Mouse (Mus musculus): ENCODE data around the gene Dip2c. TPM values are rescaled to one million over a fixed set of nuclear protein-coding genes. Genes with fewer than 3 reads are reported as not detected.

Dip2c gene
- polyA plus RNA-seq, 1 experiment: 4.0 TPM

- no peak for TF ChIP-seq CTCF (IDR thresholded peaks at IDR 0.05; ENCODE audit: control insufficient read depth, insufficient read depth, insufficient replicate concordance, low read depth, low read length)
- no peak for TF ChIP-seq POLR2A (IDR thresholded peaks at IDR 0.05; ENCODE audit: control insufficient read depth, low read depth, low read length)
- Histone ChIP-seq H3K4me3 (ENCODE audit: control insufficient read depth, low read depth, low read length) (no peak overlapping the region), H3K4me1 (ENCODE audit: control insufficient read depth, insufficient read depth, low read length) (no peaks in the 10 kb centered on the region), H3K36me3 (ENCODE audit: control insufficient read depth, insufficient read depth, low read length) (no peaks in the 10 kb centered on the region), H3K27me3 (ENCODE audit: control insufficient read depth, insufficient read depth, low read length) (no peaks in the 10 kb centered on the region), H3K27ac (ENCODE audit: control insufficient read depth, insufficient read depth, low read depth, low read length) (no peak overlapping the region)
Measured at GRCm38 (mm10) chr13:9660711-9661110, 384.4 kb downstream of the Dip2c start.

GRCm38 (mm10) chr13:9663593-9663992 is 387.3 kb downstream of the Dip2c start:
- Histone ChIP-seq H3K36me3 (ENCODE audit: control insufficient read depth, insufficient read depth, low read length) (no peaks in the 10 kb centered on the region), H3K27ac (ENCODE audit: control insufficient read depth, insufficient read depth, low read depth, low read length) (no peak overlapping the region), H3K4me1 (ENCODE audit: control insufficient read depth, insufficient read depth, low read length) (no peaks in the 10 kb centered on the region), H3K4me3 (ENCODE audit: control insufficient read depth, low read depth, low read length) (no peak overlapping the region), H3K27me3 (ENCODE audit: control insufficient read depth, insufficient read depth, low read length) (no peaks in the 10 kb centered on the region)
- no peak for TF ChIP-seq POLR2A (IDR thresholded peaks at IDR 0.05; ENCODE audit: control insufficient read depth, low read depth, low read length)
- TF ChIP-seq CTCF (IDR thresholded peaks at IDR 0.05; ENCODE audit: control insufficient read depth, insufficient read depth, insufficient replicate concordance, low read depth, low read length): no peak

GRCm38 (mm10) chr13:9667954-9668496 is 391.7 kb downstream of the Dip2c start:
- Histone ChIP-seq H3K4me3 (ENCODE audit: control insufficient read depth, low read depth, low read length) (no peak overlapping the region), H3K4me1 (ENCODE audit: control insufficient read depth, insufficient read depth, low read length) (no peaks in the 10 kb centered on the region), H3K36me3 (ENCODE audit: control insufficient read depth, insufficient read depth, low read length) (no peaks in the 10 kb centered on the region), H3K27ac (ENCODE audit: control insufficient read depth, insufficient read depth, low read depth, low read length) (no peak overlapping the region), H3K27me3 (ENCODE audit: control insufficient read depth, insufficient read depth, low read length) (no peaks in the 10 kb centered on the region)
- no peak for TF ChIP-seq POLR2A (IDR thresholded peaks at IDR 0.05; ENCODE audit: control insufficient read depth, low read depth, low read length)
- no peak for TF ChIP-seq CTCF (IDR thresholded peaks at IDR 0.05; ENCODE audit: control insufficient read depth, insufficient read depth, insufficient replicate concordance, low read depth, low read length)

- H3K27ac ChIP-seq (ENCODE audit: control insufficient read depth, insufficient read depth, low read depth, low read length): no peak overlapping the region
- TF ChIP-seq POLR2A (IDR thresholded peaks at IDR 0.05; ENCODE audit: control insufficient read depth, low read depth, low read length) (no peak), CTCF (IDR thresholded peaks at IDR 0.05; ENCODE audit: control insufficient read depth, insufficient read depth, insufficient replicate concordance, low read depth, low read length) (no peak)
- H3K27me3 ChIP-seq (ENCODE audit: control insufficient read depth, insufficient read depth, low read length): no peaks in the 10 kb centered on the region
- no peaks in the 10 kb centered on the region for H3K4me1 ChIP-seq (ENCODE audit: control insufficient read depth, insufficient read depth, low read length)
- no peaks in the 10 kb centered on the region for H3K36me3 ChIP-seq (ENCODE audit: control insufficient read depth, insufficient read depth, low read length)
- H3K4me3 ChIP-seq (ENCODE audit: control insufficient read depth, low read depth, low read length): no peak overlapping the region
Measured at GRCm38 (mm10) chr13:9669246-9669645, 392.9 kb downstream of the Dip2c start.

GRCm38 (mm10) chr13:9674126-9674525 is 397.8 kb downstream of the Dip2c start:
- H3K27me3 ChIP-seq (ENCODE audit: control insufficient read depth, insufficient read depth, low read length): no peaks in the 10 kb centered on the region
- H3K4me3 ChIP-seq (ENCODE audit: control insufficient read depth, low read depth, low read length): no peak overlapping the region
- H3K4me1 ChIP-seq (ENCODE audit: control insufficient read depth, insufficient read depth, low read length): no peaks in the 10 kb centered on the region
- no peak overlapping the region for H3K27ac ChIP-seq (ENCODE audit: control insufficient read depth, insufficient read depth, low read depth, low read length)
- TF ChIP-seq POLR2A (IDR thresholded peaks at IDR 0.05; ENCODE audit: control insufficient read depth, low read depth, low read length): no peak
- no peak for TF ChIP-seq CTCF (IDR thresholded peaks at IDR 0.05; ENCODE audit: control insufficient read depth, insufficient read depth, insufficient replicate concordance, low read depth, low read length)
- H3K36me3 ChIP-seq (ENCODE audit: control insufficient read depth, insufficient read depth, low read length): no peaks in the 10 kb centered on the region

GRCm38 (mm10) chr13:9681492-9681891 is 405.2 kb downstream of the Dip2c start:
- Histone ChIP-seq H3K27me3 (ENCODE audit: control insufficient read depth, insufficient read depth, low read length) (no peaks in the 10 kb centered on the region), H3K4me1 (ENCODE audit: control insufficient read depth, insufficient read depth, low read length) (no peaks in the 10 kb centered on the region), H3K36me3 (ENCODE audit: control insufficient read depth, insufficient read depth, low read length) (peaks cover 2% of the 10 kb centered on the region), H3K4me3 (ENCODE audit: control insufficient read depth, low read depth, low read length) (peak overlapping the region; percentile 6; the same call in 1 of the 2 replicates), H3K27ac (ENCODE audit: control insufficient read depth, insufficient read depth, low read depth, low read length) (no peak overlapping the region)
- TF ChIP-seq CTCF (IDR thresholded peaks at IDR 0.05; ENCODE audit: control insufficient read depth, insufficient read depth, insufficient replicate concordance, low read depth, low read length): no peak
- no peak for TF ChIP-seq POLR2A (IDR thresholded peaks at IDR 0.05; ENCODE audit: control insufficient read depth, low read depth, low read length)

GRCm38 (mm10) chr13:9683280-9683679 is 407.0 kb downstream of the Dip2c start:
- Histone ChIP-seq H3K4me3 (ENCODE audit: control insufficient read depth, low read depth, low read length) (peak overlapping the region; percentile 89), H3K4me1 (ENCODE audit: control insufficient read depth, insufficient read depth, low read length) (no peaks in the 10 kb centered on the region), H3K27me3 (ENCODE audit: control insufficient read depth, insufficient read depth, low read length) (no peaks in the 10 kb centered on the region), H3K36me3 (ENCODE audit: control insufficient read depth, insufficient read depth, low read length) (peaks cover 2% of the 10 kb centered on the region), H3K27ac (ENCODE audit: control insufficient read depth, insufficient read depth, low read depth, low read length) (peak overlapping the region; percentile 49; the same call in 1 of the 2 replicates)
- TF ChIP-seq POLR2A (IDR thresholded peaks at IDR 0.05; ENCODE audit: control insufficient read depth, low read depth, low read length) (no peak), CTCF (IDR thresholded peaks at IDR 0.05; ENCODE audit: control insufficient read depth, insufficient read depth, insufficient replicate concordance, low read depth, low read length) (no peak)
